Mouse (Mus musculus): ENCODE data around the gene Irak3.

GRCm38 (mm10) chr10:120136020-120136562 is 65.8 kb downstream of the Irak3 start:
- no peak for TF ChIP-seq POLR2A (IDR thresholded peaks at IDR 0.05; ENCODE audit: low read depth, low read length)
- TF ChIP-seq CTCF (IDR thresholded peaks at IDR 0.05; ENCODE audit: extremely low read depth, insufficient read depth, insufficient read length, insufficient replicate concordance): no peak

Measured in spleen, adult 2 months (tissue).